Mouse (Mus musculus) regulatory T cell (primary cell): Measurements from ENCODE around the gene Zmym4.

Experiments used
- in situ Hi-C: fragments of 300-600 bp; cut with MboI, MseI; formaldehyde crosslinking; loops from one replicate; pipeline ENCODE4 v1.15.1; 2025; ENCODE audit warnings: high pct_unique_total_duplicates

Zmym4 gene

GRCm38 (mm10) chr4:126823917-126824316 is 144.0 kb downstream of the Zmym4 start:
- in situ Hi-C loops: no loop called here

GRCm38 (mm10) chr4:126822891-126823882 is 144.7 kb downstream of the Zmym4 start:
- in situ Hi-C loops: no loop called here

GRCm38 (mm10) chr4:126814854-126815253 is 153.1 kb downstream of the Zmym4 start:
- in situ Hi-C loops: no loop called here

GRCm38 (mm10) chr4:126813212-126813611 is 154.7 kb downstream of the Zmym4 start:
- in situ Hi-C loops: no loop called here
